Mouse (Mus musculus): ENCODE results near the gene Tubb1.

GRCm38 (mm10) chr2:174470786-174471405 lies 20.4 kb downstream of the Tubb1 start:
- no peak for TF ChIP-seq POLR2A (IDR thresholded peaks at IDR 0.05; ENCODE audit: insufficient read length, low read depth)
- TF ChIP-seq TCF3 (IDR thresholded peaks at IDR 0.05; ENCODE audit: insufficient read length, low read depth), result no peak
- TF ChIP-seq REST (IDR thresholded peaks at IDR 0.05; ENCODE audit: insufficient read depth, insufficient read length), result no peak
- TF ChIP-seq POLR2AphosphoS2 (IDR thresholded peaks at IDR 0.05; ENCODE audit: insufficient read length, low read depth), result no peak
- TF ChIP-seq USF1 (IDR thresholded peaks at IDR 0.05; ENCODE audit: low read depth), result no peak
- TF ChIP-seq MYOG (IDR thresholded peaks at IDR 0.05; ENCODE audit: control insufficient read depth in 1 of 3, insufficient read depth in 1 of 3, insufficient read length in 2 of 3, low read depth in 2 of 3), result no peak

All from myocyte (in vitro differentiated cells).